In the genomic region with DNA sequence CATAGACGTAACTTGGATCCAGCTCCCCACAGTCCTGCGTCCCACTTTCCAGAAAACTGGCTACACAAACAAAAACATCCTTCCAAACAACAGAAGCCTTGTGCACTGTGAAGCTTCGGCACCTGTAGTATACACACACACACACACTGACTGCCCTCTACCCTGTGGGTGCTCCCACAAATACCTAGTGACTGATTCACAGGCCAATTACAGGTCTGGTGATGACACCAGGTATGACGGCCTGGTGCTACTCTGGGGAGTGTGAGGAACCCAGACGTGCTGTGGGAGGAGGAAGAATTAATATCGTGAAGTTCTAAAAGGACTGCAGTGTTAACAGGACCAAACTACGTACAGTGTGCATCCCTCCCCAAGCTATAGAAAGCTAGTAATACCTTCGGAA, we compare ENCODE assay signal across 9 mouse cellular contexts. TPM values are rescaled to one million over a fixed set of nuclear protein-coding genes. Genes with fewer than 3 reads are reported as not detected.
DNase-seq lines count a peak whose midpoint lies in the region; ATAC-seq and TF ChIP-seq lines count a peak whose summit lies in the region.
"Had no signal": no experiment of that assay in that cellular context is flagged by ENCODE, and none has a peak within 500 bp of the region (broad histone marks: within the 10 kb centered on the region; RNA-seq: fewer than 3 reads in every experiment).

No protein-coding gene starts in this region.

- peaks cover 8% of the 10 kb centered on the region; the same call in 1 of the 2 replicates for H3K36me3 ChIP-seq in lung, embryonic 14.5 days (ENCODE audit: insufficient read depth)
- peaks cover 4% of the 10 kb centered on the region for H3K36me3 ChIP-seq in forebrain, embryonic 14.5 days (ENCODE audit: control insufficient read depth, insufficient read depth, low read length)
- H3K36me3 ChIP-seq in limb, embryonic 12.5 days = peaks cover 35% of the 10 kb centered on the region
- no peaks in the 10 kb centered on the region for H3K36me3 ChIP-seq in neural tube, embryonic 14.5 days (ENCODE audit: control insufficient read depth, insufficient read depth, low read length)

- TF ChIP-seq CTCF in lung, embryonic 14.5 days (IDR thresholded peaks at IDR 0.05; ENCODE audit: low read depth) = no peak

- H3K4me2 ChIP-seq in lung, embryonic 14.5 days = peak overlapping the region; percentile 73
- H3K4me2 ChIP-seq in forebrain, embryonic 14.5 days (ENCODE audit: low read length) = peak overlapping the region; percentile 92
- H3K4me2 ChIP-seq in limb, embryonic 12.5 days = peak overlapping the region; percentile 67
- peak overlapping the region; percentile 91 for H3K4me2 ChIP-seq in neural tube, embryonic 14.5 days (ENCODE audit: low read depth, low read length)

- H3K27ac ChIP-seq in lung, embryonic 14.5 days (ENCODE audit: low read depth) = no peak overlapping the region
- H3K27ac ChIP-seq in forebrain, embryonic 14.5 days (ENCODE audit: low read depth, low read length) = no peak overlapping the region
- H3K27ac ChIP-seq in limb, embryonic 12.5 days = no peak overlapping the region
- H3K27ac ChIP-seq in neural tube, embryonic 14.5 days (ENCODE audit: low read depth, low read length) = no peak overlapping the region
- H3K27ac ChIP-seq: macrophage had no signal

- no peak for DNase-seq in lung, embryonic 14.5 days
- DNase-seq in lung, adult 18-20 months = no peak
- no peak for DNase-seq in forebrain, embryonic 14.5 days (ENCODE audit: low spot score)
- DNase-seq in right cerebral cortex, postnatal 25 days = no peak
- DNase-seq in lung, postnatal 14 days = no peak

- WGBS in lung, embryonic 14.5 days = 34% methylated on average over 8 of the region's 8 CpGs
- WGBS in forebrain, embryonic 14.5 days = 8% methylated on average over 8 of the region's 8 CpGs
- WGBS in limb, embryonic 12.5 days = 51% methylated on average over 8 of the region's 8 CpGs
- WGBS in neural tube, embryonic 14.5 days = 31% methylated on average over 8 of the region's 8 CpGs

- H3K27me3 ChIP-seq in lung, embryonic 14.5 days (ENCODE audit: insufficient read depth, low read length) = no peaks in the 10 kb centered on the region
- H3K27me3 ChIP-seq in forebrain, embryonic 14.5 days (replicated peaks; ENCODE audit: control insufficient read depth, insufficient read depth, low read length) = no peaks in the 10 kb centered on the region
- H3K27me3 ChIP-seq in limb, embryonic 12.5 days = no peaks in the 10 kb centered on the region
- no peaks in the 10 kb centered on the region for H3K27me3 ChIP-seq in neural tube, embryonic 14.5 days (ENCODE audit: control insufficient read depth, insufficient read depth, low read length)

- ATAC-seq in lung, embryonic 14.5 days (ENCODE audit: insufficient read depth) = no peak
- ATAC-seq in forebrain, embryonic 14.5 days = no peak
- ATAC-seq in limb, embryonic 12.5 days (ENCODE audit: insufficient number of reproducible peaks, insufficient read depth, low FRiP score, low TSS enrichment, low read depth) = no peak
- ATAC-seq in neural tube, embryonic 14.5 days (ENCODE audit: low read depth) = no peak
- no peak for ATAC-seq in activated CD4-positive, CD25-positive, alpha-beta regulatory T cell, adult 4 months

- H3K4me1 ChIP-seq in lung, embryonic 14.5 days (ENCODE audit: insufficient read depth) = peaks cover 7% of the 10 kb centered on the region; the same call in 1 of the 2 replicates
- H3K4me1 ChIP-seq in forebrain, embryonic 14.5 days (ENCODE audit: control insufficient read depth, insufficient read depth, low read length) = peaks cover 12% of the 10 kb centered on the region
- H3K4me1 ChIP-seq in limb, embryonic 12.5 days (replicated peaks) = peaks cover 17% of the 10 kb centered on the region
- peaks cover 13% of the 10 kb centered on the region for H3K4me1 ChIP-seq in neural tube, embryonic 14.5 days (ENCODE audit: control insufficient read depth, insufficient read depth, low read length)

- H3K9ac ChIP-seq in lung, embryonic 14.5 days = peak overlapping the region; percentile 85
- H3K9ac ChIP-seq in forebrain, embryonic 14.5 days (ENCODE audit: low read length) = peak overlapping the region; percentile 91; the same call in 1 of the 2 replicates
- H3K9ac ChIP-seq in limb, embryonic 12.5 days (replicated peaks) = no peak overlapping the region
- no peak overlapping the region for H3K9ac ChIP-seq in neural tube, embryonic 14.5 days (replicated peaks; ENCODE audit: low read depth, low read length)

- no peaks in the 10 kb centered on the region for H3K9me3 ChIP-seq in lung, embryonic 14.5 days (ENCODE audit: low read depth, low read length)
- H3K9me3 ChIP-seq in forebrain, embryonic 14.5 days (replicated peaks; ENCODE audit: control insufficient read depth, low read length) = no peaks in the 10 kb centered on the region
- no peaks in the 10 kb centered on the region for H3K9me3 ChIP-seq in limb, embryonic 12.5 days
- no peaks in the 10 kb centered on the region for H3K9me3 ChIP-seq in neural tube, embryonic 14.5 days (ENCODE audit: control insufficient read depth, low read length)

- peak overlapping the region; percentile 92 for H3K4me3 ChIP-seq in lung, embryonic 14.5 days (ENCODE audit: low read depth, low read length)
- peak overlapping the region; percentile 97 for H3K4me3 ChIP-seq in forebrain, embryonic 14.5 days (ENCODE audit: low read depth, low read length)
- H3K4me3 ChIP-seq in limb, embryonic 12.5 days (replicated peaks) = peak overlapping the region; percentile 97
- H3K4me3 ChIP-seq in neural tube, embryonic 14.5 days (ENCODE audit: low read depth, low read length) = peak overlapping the region; percentile 97; the same call in 1 of the 2 replicates

RNA-seq across cellular contexts. Expression of gene Cdc14a, which starts 1.8 kb away (rescaled TPM):
- polyA plus RNA-seq in lung, embryonic 14.5 days (2014; fragmentation: Nextera tagmentation; extraction: Ambion mirVana) = 9.1 and 12.1 TPM in 2 replicates
- 7.4 and 7.7 TPM in 2 replicates for polyA plus RNA-seq in forebrain, embryonic 14.5 days (2014; fragmentation: Nextera tagmentation; extraction: Ambion mirVana)
- 14.5 and 16.0 TPM in 2 replicates for polyA plus RNA-seq in limb, embryonic 12.5 days (2016; fragmentation: Nextera tagmentation; extraction: Ambion mirVana)
- polyA plus RNA-seq in neural tube, embryonic 14.5 days (2014; fragmentation: Nextera tagmentation; extraction: Ambion mirVana) = 4.9 and 7.4 TPM in 2 replicates
- 10 to 100 TPM; 12.0 to 12.1 TPM for polyA plus RNA-seq in activated CD4-positive, CD25-positive, alpha-beta regulatory T cell, adult 4 months (2017; shearing (Covaris generic))

Comparison
In these comparisons a context has a peak if more than half of its experiments do, and no peak if none do; other contexts are left out.
1. H3K9ac ChIP-seq: peak in lung, embryonic 14.5 days (single experiment) and forebrain, embryonic 14.5 days (single experiment); none in limb, embryonic 12.5 days (single experiment) and neural tube, embryonic 14.5 days (single experiment).
2. Peak in every context shown above with its lines, with median percentiles within 50 percentile points of each other: H3K4me2 ChIP-seq and H3K4me3 ChIP-seq.